Mouse (Mus musculus) liver, embryonic 14.5 days (tissue): ENCODE results near the gene Slc38a10.

Experiments used
- CTCF ChIP-seq: IDR thresholded peaks from 2 replicates; pipeline ENCODE4 v1.5.1; 2016; ENCODE audit warnings: antibody characterized with exemption, low read depth, control low read depth
- EP300 ChIP-seq: IDR thresholded peaks from 2 replicates; pipeline ENCODE4 v1.6.1; 2016; ENCODE audit warnings: antibody characterized with exemption, low read depth

- no peak for TF ChIP-seq CTCF
- TF ChIP-seq EP300: no peak
Measured at GRCm38 (mm10) chr11:120063326-120063725, 87.8 kb downstream of the Slc38a10 start.
